Mouse (Mus musculus) neural tube, embryonic 12.5 days (tissue): Measurements from ENCODE around the gene Zfx. TPM values are rescaled to one million over a fixed set of nuclear protein-coding genes. Genes with fewer than 3 reads are reported as not detected.
A peak's percentile ranks its signal among the peaks of the same experiment; 100 is the strongest.

Experiments
- ATAC-seq: fragments of 200-750 bp; cut with Nextera tagmentation; 2 replicates; pipeline ENCODE4 v1.8.0; 2017; ENCODE audit warnings: low read depth, mild to moderate bottlenecking, moderate TSS enrichment, moderate library complexity; ENCODE audit not compliant: low FRiP score
- H3K27ac ChIP-seq: fragments of 300-500 bp; sonication (generic); 2 replicates; pipeline ENCODE4 v1.5.1; 2016
- H3K27me3 ChIP-seq: fragments of 300-500 bp; sonication (generic); replicated peaks from 2 replicates; pipeline ENCODE4 v1.6.1; 2016; ENCODE audit warnings: mild to moderate bottlenecking
- H3K36me3 ChIP-seq: fragments of 300-500 bp; sonication (generic); 2 replicates; pipeline ENCODE4 v1.6.1; 2016; ENCODE audit warnings: mild to moderate bottlenecking
- H3K4me1 ChIP-seq: fragments of 300-500 bp; sonication (generic); 2 replicates; pipeline ENCODE4 v1.6.1; 2016
- H3K4me2 ChIP-seq: fragments of 300-500 bp; sonication (generic); replicated peaks from 2 replicates; pipeline ENCODE4 v1.6.1; 2016; ENCODE audit warnings: mild to moderate bottlenecking
- H3K4me3 ChIP-seq: fragments of 300-500 bp; sonication (generic); 2 replicates; pipeline ENCODE4 v1.5.1; 2016
- H3K9ac ChIP-seq: fragments of 300-500 bp; sonication (generic); 2 replicates; pipeline ENCODE4 v1.6.1; 2016; ENCODE audit warnings: mild to moderate bottlenecking
- H3K9me3 ChIP-seq: fragments of 300-500 bp; sonication (generic); 2 replicates; pipeline ENCODE4 v1.6.1; 2016; ENCODE audit warnings: mild to moderate bottlenecking
- WGBS: fragments of 180-500 bp; shearing (Covaris S2); methylation state at CpG from one replicate; pipeline ENCODE4 v1.1.7; 2016; 5-methylcytosine and 5-hydroxymethylcytosine counted together
- polyA plus RNA-seq: library from polyadenylated mRNA; unstranded; fragments of >200 nt; fragmentation: Nextera tagmentation; extraction: Ambion mirVana; gene quantifications from 2 replicates; pipeline ENCODE4 v1.2.1, GENCODE M21; 2016

Zfx gene
- 21.0 and 26.9 TPM in 2 replicates for polyA plus RNA-seq

DNA sequence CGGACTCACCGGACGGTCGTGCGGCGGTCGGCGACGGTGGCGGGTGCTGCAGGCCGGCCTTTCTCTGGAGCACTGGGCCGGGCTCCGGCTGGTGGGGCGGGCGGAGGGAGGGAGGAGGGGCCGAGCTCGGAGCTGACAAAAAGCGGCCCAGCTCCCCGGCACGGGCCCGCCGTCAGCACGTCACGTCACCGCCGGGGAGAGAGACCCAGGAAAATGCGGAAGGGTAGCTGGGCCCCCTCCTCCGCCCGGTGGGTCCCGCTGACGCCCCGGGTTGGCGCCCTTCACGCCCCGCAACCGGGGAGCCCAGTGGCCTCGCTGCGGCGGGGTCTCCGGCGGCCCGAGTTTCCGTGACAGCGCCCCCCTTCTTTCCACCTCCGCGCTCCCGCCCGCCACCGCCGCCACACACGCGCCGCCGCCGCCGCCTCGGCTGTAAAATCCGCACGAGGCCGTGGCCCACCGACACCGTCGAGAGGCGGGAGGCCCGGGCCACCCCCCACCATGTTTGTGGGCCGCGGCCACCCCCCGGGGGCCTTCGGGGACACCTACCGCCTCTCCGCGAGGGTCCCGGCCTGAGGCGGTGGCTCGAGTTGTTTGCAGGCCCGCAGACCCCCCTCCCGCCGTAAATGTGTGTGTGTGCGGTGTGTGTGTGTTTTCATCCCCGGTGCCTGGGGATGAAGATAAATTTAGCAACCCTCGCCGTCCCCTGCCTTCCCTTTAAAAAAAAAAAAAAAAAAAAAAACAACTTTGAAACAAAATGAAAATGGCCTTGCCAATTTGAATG, at the start of gene Zfx:
Gene Zfx (minus strand): TSS at position 644 of the 781 bp plus-strand sequence.
- WGBS: 20% methylated on average over 74 of the region's 82 CpGs
- H3K27me3 ChIP-seq: peaks cover 11% of the 10 kb centered on the region

GRCm38 (mm10) chrX:94169348-94169747, 45.8 kb upstream of the Zfx start:
- Histone ChIP-seq H3K4me3 (no peak overlapping the region), H3K9ac (no peak overlapping the region), H3K36me3 (no peaks in the 10 kb centered on the region), H3K4me1 (no peaks in the 10 kb centered on the region), H3K27me3 (peaks cover 8% of the 10 kb centered on the region), H3K4me2 (no peak overlapping the region), H3K9me3 (no peaks in the 10 kb centered on the region), H3K27ac (no peak overlapping the region)
- ATAC-seq: no peak
- WGBS: 88% methylated on average over 6 of the region's 6 CpGs

More for the DNA sequence above, at the start of gene Zfx:
- Histone ChIP-seq H3K4me1 (peaks cover 3% of the 10 kb centered on the region; the same call in 1 of the 2 replicates), H3K9ac (peak within 1 kb of the TSS; percentile 93), H3K27ac (peak within 1 kb of the TSS; percentile 98), H3K36me3 (no peaks in the 10 kb centered on the region), H3K4me3 (peak within 1 kb of the TSS; percentile 59), H3K4me2 (peak within 1 kb of the TSS; percentile 73), H3K9me3 (no peaks in the 10 kb centered on the region)
- ATAC-seq: peak; percentile 85

- H3K27me3 ChIP-seq: peaks cover 22% of the 10 kb centered on the region
- H3K4me1 ChIP-seq: no peaks in the 10 kb centered on the region
- H3K4me3 ChIP-seq: no peak overlapping the region
- H3K9ac ChIP-seq: no peak overlapping the region
- no peak overlapping the region for H3K27ac ChIP-seq
- no peaks in the 10 kb centered on the region for H3K36me3 ChIP-seq
- no peaks in the 10 kb centered on the region for H3K9me3 ChIP-seq
- H3K4me2 ChIP-seq: no peak overlapping the region
- 30% methylated on average over 11 of the region's 11 CpGs for WGBS
- no peak for ATAC-seq
Measured at GRCm38 (mm10) chrX:94152251-94152830, 28.8 kb upstream of the Zfx start.

- H3K27me3 ChIP-seq: peaks cover 34% of the 10 kb centered on the region
Measured at GRCm38 (mm10) chrX:94150471-94150870, 27.0 kb upstream of the Zfx start.

DNA sequence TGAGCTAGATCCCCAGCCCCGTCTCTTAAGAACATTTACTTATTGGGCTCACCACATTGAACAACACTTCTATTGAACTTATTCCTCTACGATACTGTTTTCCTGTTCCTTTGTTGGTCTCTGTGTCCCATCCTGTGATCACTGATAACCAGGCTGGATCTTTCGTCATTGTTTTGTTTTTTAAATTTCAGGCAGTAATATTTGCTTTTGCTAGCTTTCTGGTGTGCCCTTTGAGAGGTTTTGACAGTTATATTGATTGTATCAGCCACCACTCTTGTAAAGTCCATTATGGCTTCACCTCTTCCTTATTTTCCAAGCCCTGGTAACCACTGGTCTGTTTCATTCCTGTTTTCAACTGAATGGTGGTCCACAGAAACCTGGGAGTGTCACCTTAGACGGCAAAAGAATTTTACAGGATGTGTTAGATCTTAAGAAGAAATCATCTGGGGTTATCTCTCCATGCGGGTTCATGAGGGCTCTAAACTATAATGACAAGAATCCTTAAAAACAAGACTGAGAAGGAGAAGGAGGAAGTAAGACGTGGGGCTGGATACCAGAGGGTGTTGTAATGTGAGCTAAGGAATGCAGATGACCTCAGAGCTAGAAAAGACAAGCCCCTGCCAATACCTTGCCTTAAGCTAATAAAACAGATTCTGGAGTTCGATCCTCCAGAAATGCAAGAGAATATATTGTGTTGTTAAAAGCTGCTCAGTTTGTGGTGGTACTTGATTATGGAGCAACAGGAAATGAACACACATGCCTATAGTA, 18.7 kb upstream of the Zfx start:
- peaks cover 44% of the 10 kb centered on the region for H3K27me3 ChIP-seq
- H3K4me1 ChIP-seq: no peaks in the 10 kb centered on the region
- no peak overlapping the region for H3K4me3 ChIP-seq
- H3K4me2 ChIP-seq: no peak overlapping the region
- 74% methylated on average over 7 of the region's 7 CpGs for WGBS
- no peak overlapping the region for H3K27ac ChIP-seq
- H3K36me3 ChIP-seq: no peaks in the 10 kb centered on the region
- ATAC-seq: no peak
- no peak overlapping the region for H3K9ac ChIP-seq
- H3K9me3 ChIP-seq: no peaks in the 10 kb centered on the region

More at GRCm38 (mm10) chrX:94150471-94150870, 27.0 kb upstream of the Zfx start:
- H3K4me3 ChIP-seq: no peak overlapping the region
- no peak overlapping the region for H3K9ac ChIP-seq
- WGBS: 80% methylated on average over 19 of the region's 19 CpGs
- H3K4me1 ChIP-seq: no peaks in the 10 kb centered on the region
- no peaks in the 10 kb centered on the region for H3K9me3 ChIP-seq
- H3K36me3 ChIP-seq: no peaks in the 10 kb centered on the region
- H3K27ac ChIP-seq: no peak overlapping the region
- no peak for ATAC-seq
- H3K4me2 ChIP-seq: no peak overlapping the region

GRCm38 (mm10) chrX:94140080-94140479, 16.6 kb upstream of the Zfx start:
- Histone ChIP-seq H3K9ac (no peak overlapping the region), H3K4me2 (no peak overlapping the region), H3K9me3 (no peaks in the 10 kb centered on the region), H3K27me3 (peaks cover 29% of the 10 kb centered on the region), H3K27ac (no peak overlapping the region), H3K4me3 (no peak overlapping the region), H3K36me3 (no peaks in the 10 kb centered on the region), H3K4me1 (no peaks in the 10 kb centered on the region)
- 77% methylated on average over 1 of the region's 1 CpGs for WGBS
- ATAC-seq: no peak

GRCm38 (mm10) chrX:94138256-94138655, 14.8 kb upstream of the Zfx start:
- ATAC-seq: no peak
- WGBS: 94% methylated on average over 1 of the region's 1 CpGs
- H3K27me3 ChIP-seq: peaks cover 29% of the 10 kb centered on the region

DNA sequence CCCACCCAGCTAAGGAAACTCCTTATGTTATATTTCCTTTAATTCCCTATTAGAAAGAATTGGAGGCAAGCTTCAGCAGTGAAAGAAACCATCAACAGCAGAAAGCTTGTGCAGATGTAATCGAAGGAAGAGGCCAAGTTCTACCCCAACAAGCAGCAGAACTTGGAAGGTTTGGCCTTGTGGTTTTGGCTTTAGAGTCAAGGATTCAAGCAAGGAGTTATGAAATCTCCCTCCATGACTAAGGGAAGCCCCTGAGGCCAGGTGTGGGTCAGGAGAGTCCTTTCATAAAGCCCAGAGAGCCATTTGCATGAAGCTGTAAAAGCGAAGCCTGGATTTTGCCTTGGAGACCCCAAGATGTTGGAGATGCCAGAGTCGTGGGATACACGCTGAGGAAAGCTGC, 11.6 kb upstream of the Zfx start:
- 77% methylated on average over 4 of the region's 4 CpGs for WGBS
- Histone ChIP-seq H3K4me2 (no peak overlapping the region), H3K4me3 (no peak overlapping the region), H3K9ac (no peak overlapping the region), H3K27me3 (peaks cover 20% of the 10 kb centered on the region), H3K9me3 (no peaks in the 10 kb centered on the region), H3K27ac (no peak overlapping the region), H3K36me3 (no peaks in the 10 kb centered on the region), H3K4me1 (no peaks in the 10 kb centered on the region)
- no peak for ATAC-seq

More at GRCm38 (mm10) chrX:94138256-94138655, 14.8 kb upstream of the Zfx start:
- Histone ChIP-seq H3K4me3 (no peak overlapping the region), H3K4me1 (no peaks in the 10 kb centered on the region), H3K27ac (no peak overlapping the region), H3K36me3 (no peaks in the 10 kb centered on the region), H3K9me3 (no peaks in the 10 kb centered on the region), H3K4me2 (no peak overlapping the region), H3K9ac (no peak overlapping the region)

- no peak overlapping the region for H3K27ac ChIP-seq
- no peak overlapping the region for H3K9ac ChIP-seq
- peaks cover 12% of the 10 kb centered on the region for H3K27me3 ChIP-seq
- no peak overlapping the region for H3K4me3 ChIP-seq
- H3K4me2 ChIP-seq: no peak overlapping the region
- no peak for ATAC-seq
- H3K4me1 ChIP-seq: no peaks in the 10 kb centered on the region
- no peaks in the 10 kb centered on the region; the same call in 1 of the 2 replicates for H3K9me3 ChIP-seq
- no peaks in the 10 kb centered on the region for H3K36me3 ChIP-seq
- 53% methylated on average over 3 of the region's 3 CpGs for WGBS
Measured at GRCm38 (mm10) chrX:94133551-94133950, 10.0 kb upstream of the Zfx start.

GRCm38 (mm10) chrX:94132239-94132638, 8.7 kb upstream of the Zfx start:
- Histone ChIP-seq H3K27ac (no peak overlapping the region), H3K27me3 (peaks cover 12% of the 10 kb centered on the region), H3K4me3 (no peak overlapping the region), H3K9me3 (no peaks in the 10 kb centered on the region; the same call in 1 of the 2 replicates), H3K36me3 (no peaks in the 10 kb centered on the region), H3K4me1 (no peaks in the 10 kb centered on the region), H3K4me2 (no peak overlapping the region), H3K9ac (no peak overlapping the region)
- ATAC-seq: no peak
- 75% methylated on average over 3 of the region's 3 CpGs for WGBS

DNA sequence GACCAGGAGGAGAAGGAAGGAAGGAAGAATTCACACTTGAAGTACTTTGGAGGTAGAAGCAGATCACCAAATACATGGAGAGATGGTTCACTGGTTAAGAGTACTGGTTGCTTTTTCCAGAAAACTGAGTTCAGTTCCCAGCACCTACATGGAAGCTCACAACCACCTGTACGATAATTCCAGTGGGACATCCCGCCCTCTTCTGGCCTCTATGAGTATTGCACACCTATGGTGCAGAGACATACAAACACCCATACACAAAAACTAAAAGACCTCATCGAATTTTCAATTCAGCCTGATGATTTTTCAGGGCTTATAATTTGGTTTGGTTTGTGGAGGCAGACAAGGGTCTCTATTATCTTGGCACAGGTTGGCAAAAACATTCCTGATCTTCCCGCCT, 6.2 kb upstream of the Zfx start:
- ATAC-seq: no peak
- WGBS: 75% methylated on average over 4 of the region's 4 CpGs
- H3K9me3 ChIP-seq: no peaks in the 10 kb centered on the region; the same call in 1 of the 2 replicates

DNA sequence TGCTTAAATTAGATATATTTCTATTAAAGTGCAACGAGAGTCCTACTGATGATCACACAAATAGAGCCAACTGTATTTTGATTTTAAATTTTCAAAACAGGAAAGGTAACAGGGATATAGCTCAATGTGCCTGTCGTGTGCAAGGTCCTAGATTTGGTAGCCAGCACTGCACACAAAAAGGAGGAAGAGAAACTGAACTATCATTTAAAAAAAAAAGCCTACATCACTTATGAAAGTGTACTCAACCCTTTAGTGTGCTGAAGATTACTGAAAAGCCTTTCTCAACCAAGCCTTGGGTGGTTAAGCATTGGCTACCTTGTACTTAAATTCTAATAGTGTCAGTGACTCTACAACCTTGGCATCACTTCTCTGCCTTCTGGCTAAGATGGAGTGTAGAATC, 2.4 kb upstream of the Zfx start:
- Histone ChIP-seq H3K4me1 (peaks cover 3% of the 10 kb centered on the region; the same call in 1 of the 2 replicates), H3K4me2 (no peak overlapping the region), H3K27ac (no peak overlapping the region), H3K9me3 (no peaks in the 10 kb centered on the region; the same call in 1 of the 2 replicates), H3K36me3 (no peaks in the 10 kb centered on the region), H3K9ac (no peak overlapping the region), H3K27me3 (peaks cover 11% of the 10 kb centered on the region), H3K4me3 (no peak overlapping the region)
- WGBS: 84% methylated on average over 2 of the region's 2 CpGs
- ATAC-seq: no peak

More for the DNA sequence above, 6.2 kb upstream of the Zfx start:
- H3K4me1 ChIP-seq: no peaks in the 10 kb centered on the region
- H3K27me3 ChIP-seq: peaks cover 12% of the 10 kb centered on the region
- H3K36me3 ChIP-seq: no peaks in the 10 kb centered on the region
- no peak overlapping the region for H3K4me2 ChIP-seq
- no peak overlapping the region for H3K27ac ChIP-seq
- no peak overlapping the region for H3K4me3 ChIP-seq
- no peak overlapping the region for H3K9ac ChIP-seq
